Mouse (Mus musculus): ENCODE data around the gene Lag3. TPM values are rescaled to one million over a fixed set of nuclear protein-coding genes. Genes with fewer than 3 reads are reported as not detected.
A peak's percentile ranks its signal among the peaks of the same experiment; 100 is the strongest.

Gene Lag3
- polyA plus RNA-seq, 1 experiment from 2014 or later, result 2.7 TPM

DNA sequence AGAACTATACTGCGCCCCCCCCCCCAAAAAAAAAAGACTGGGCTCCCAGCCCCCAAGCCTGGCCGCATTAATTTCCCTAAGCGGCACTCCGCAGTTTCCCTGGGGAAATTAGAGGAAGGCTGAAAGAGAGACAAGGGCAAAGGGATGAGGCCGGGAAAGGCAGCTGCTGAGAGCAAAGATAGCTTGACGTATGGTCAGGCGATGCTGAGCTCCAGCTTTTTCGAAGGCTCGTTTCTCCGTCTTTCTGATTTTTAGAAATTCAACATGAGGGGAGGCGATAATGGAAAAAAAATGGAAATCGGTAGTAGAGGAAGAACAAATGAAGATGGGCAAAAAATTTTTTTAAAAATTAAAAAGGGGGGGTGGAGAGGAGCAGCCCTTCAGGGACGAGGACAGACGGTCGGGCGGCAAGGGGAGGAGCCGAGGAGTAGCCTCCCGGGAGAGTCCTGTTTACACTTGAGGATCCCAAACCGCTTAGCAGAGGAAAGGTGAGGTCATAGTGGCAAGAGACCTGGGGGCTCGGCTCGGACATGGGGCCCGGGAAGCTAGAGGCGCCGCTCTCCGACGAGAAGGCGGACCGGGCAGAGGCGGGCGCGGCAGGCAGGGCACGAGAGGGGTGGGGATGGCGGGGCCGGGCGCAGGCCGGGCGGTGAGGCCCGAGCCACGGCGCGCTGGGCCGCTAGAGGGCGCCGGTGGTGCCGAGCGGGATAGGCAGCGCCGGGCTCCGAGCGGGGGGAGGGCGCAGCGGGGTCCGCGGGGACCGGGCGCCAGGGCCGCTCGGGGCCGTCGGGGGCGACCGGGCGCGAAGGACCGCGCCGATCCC lies 5.4 kb upstream of the Lag3 start:
- peak overlapping the region; percentile 100 for H3K4me2 ChIP-seq (ENCODE audit: low read length)
- no peaks in the 10 kb centered on the region for H3K9me3 ChIP-seq (replicated peaks; ENCODE audit: control insufficient read depth, low read length)
- ATAC-seq (peak; percentile 70), DNase-seq (ENCODE audit: low spot score) (peak; percentile 87)
- peak overlapping the region; percentile 100 for H3K9ac ChIP-seq (ENCODE audit: low read length)
- H3K4me1 ChIP-seq (ENCODE audit: control insufficient read depth, insufficient read depth, low read length), result peaks cover 40% of the 10 kb centered on the region
- peak overlapping the region; percentile 93 for H3K4me3 ChIP-seq (ENCODE audit: low read depth, low read length)
- WGBS, result under 1% methylated on average over 33 of the region's 67 CpGs
- H3K27me3 ChIP-seq (replicated peaks; ENCODE audit: control insufficient read depth, insufficient read depth, low read length), result no peaks in the 10 kb centered on the region
- peak overlapping the region; percentile 100 for H3K27ac ChIP-seq (ENCODE audit: low read depth, low read length)
- H3K36me3 ChIP-seq (ENCODE audit: control insufficient read depth, insufficient read depth, low read length), result peaks cover 28% of the 10 kb centered on the region

DNA sequence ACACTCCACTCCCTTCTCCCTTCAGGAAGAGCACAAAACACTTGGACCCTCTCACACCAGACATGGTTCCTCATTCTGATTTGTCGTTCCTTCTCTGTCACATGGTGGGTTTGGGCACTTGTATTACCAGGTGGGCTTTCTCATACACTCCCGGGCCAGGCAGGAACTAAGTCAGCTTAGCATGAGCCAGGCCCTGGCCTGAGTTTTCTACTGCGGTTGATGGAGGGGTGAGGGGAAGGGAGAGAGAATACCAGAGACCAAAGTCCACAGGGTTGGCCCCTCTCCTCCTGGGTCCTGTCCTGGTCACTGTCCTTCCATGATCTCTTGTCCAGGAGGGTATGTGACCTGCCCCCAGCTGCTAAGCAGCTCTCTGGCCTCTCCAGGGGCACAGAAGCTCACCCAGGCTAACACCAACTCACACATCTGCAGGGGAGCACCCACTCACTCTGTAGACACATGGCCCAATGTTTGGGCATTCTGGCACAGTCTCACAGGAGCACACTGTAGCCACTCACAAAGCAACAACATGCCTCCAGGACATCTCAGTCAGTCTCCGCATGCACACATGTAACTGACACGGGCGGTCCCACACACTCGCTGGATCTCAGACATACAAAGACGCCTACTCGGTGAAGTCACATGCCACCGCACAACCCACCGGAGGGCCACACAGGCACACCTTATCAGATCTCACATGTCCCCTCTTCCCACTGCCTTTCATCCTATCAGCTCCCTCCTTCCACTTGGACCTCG lies 4.6 kb upstream of the Lag3 start:
- peak overlapping the region; percentile 93 for H3K4me3 ChIP-seq (ENCODE audit: low read depth, low read length)
- DNase-seq (ENCODE audit: low spot score) (peak; percentile 58), ATAC-seq (no peak)
- WGBS, result 1% methylated on average over 12 of the region's 12 CpGs
- peak overlapping the region; percentile 100 for H3K9ac ChIP-seq (ENCODE audit: low read length)
- no peaks in the 10 kb centered on the region for H3K9me3 ChIP-seq (replicated peaks; ENCODE audit: control insufficient read depth, low read length)
- H3K36me3 ChIP-seq (ENCODE audit: control insufficient read depth, insufficient read depth, low read length), result peaks cover 28% of the 10 kb centered on the region
- H3K27me3 ChIP-seq (replicated peaks; ENCODE audit: control insufficient read depth, insufficient read depth, low read length), result no peaks in the 10 kb centered on the region
- peaks cover 36% of the 10 kb centered on the region for H3K4me1 ChIP-seq (ENCODE audit: control insufficient read depth, insufficient read depth, low read length)
- peak overlapping the region; percentile 100 for H3K27ac ChIP-seq (ENCODE audit: low read depth, low read length)
- H3K4me2 ChIP-seq (ENCODE audit: low read length), result peak overlapping the region; percentile 100

- Histone ChIP-seq H3K4me3 (ENCODE audit: low read depth, low read length) (peak overlapping the region; percentile 93), H3K9ac (ENCODE audit: low read length) (peak overlapping the region; percentile 100), H3K4me2 (ENCODE audit: low read length) (peak overlapping the region; percentile 100), H3K27me3 (replicated peaks; ENCODE audit: control insufficient read depth, insufficient read depth, low read length) (no peaks in the 10 kb centered on the region), H3K27ac (ENCODE audit: low read depth, low read length) (peak overlapping the region; percentile 100), H3K9me3 (replicated peaks; ENCODE audit: control insufficient read depth, low read length) (no peaks in the 10 kb centered on the region), H3K4me1 (ENCODE audit: control insufficient read depth, insufficient read depth, low read length) (peaks cover 30% of the 10 kb centered on the region), H3K36me3 (ENCODE audit: control insufficient read depth, insufficient read depth, low read length) (peaks cover 28% of the 10 kb centered on the region)
- ATAC-seq, result no peak
- 2% methylated on average over 22 of the region's 22 CpGs for WGBS
- DNase-seq (ENCODE audit: low spot score), result peak; percentile 62
These were observed 3.8 kb upstream of the Lag3 start for GRCm38 (mm10) chr6:124915160-124915941.

- H3K36me3 ChIP-seq (ENCODE audit: control insufficient read depth, insufficient read depth, low read length), result peaks cover 28% of the 10 kb centered on the region
- peak overlapping the region; percentile 100 for H3K27ac ChIP-seq (ENCODE audit: low read depth, low read length)
- H3K27me3 ChIP-seq (replicated peaks; ENCODE audit: control insufficient read depth, insufficient read depth, low read length), result no peaks in the 10 kb centered on the region
- no peak for DNase-seq (ENCODE audit: low spot score)
- WGBS, result 79% methylated on average over 7 of the region's 7 CpGs
- H3K9me3 ChIP-seq (replicated peaks; ENCODE audit: control insufficient read depth, low read length), result no peaks in the 10 kb centered on the region
- peak overlapping the region; percentile 93 for H3K4me3 ChIP-seq (ENCODE audit: low read depth, low read length)
- peak overlapping the region; percentile 100 for H3K9ac ChIP-seq (ENCODE audit: low read length)
- ATAC-seq, result no peak
- peaks cover 33% of the 10 kb centered on the region for H3K4me1 ChIP-seq (ENCODE audit: control insufficient read depth, insufficient read depth, low read length)
- H3K4me2 ChIP-seq (ENCODE audit: low read length), result peak overlapping the region; percentile 100
These were observed 3.0 kb upstream of the Lag3 start for GRCm38 (mm10) chr6:124914511-124914910.

- Histone ChIP-seq H3K36me3 (ENCODE audit: control insufficient read depth, insufficient read depth, low read length) (peaks cover 28% of the 10 kb centered on the region), H3K27ac (ENCODE audit: low read depth, low read length) (peak overlapping the region; percentile 100; the same call in 1 of the 2 replicates), H3K4me1 (ENCODE audit: control insufficient read depth, insufficient read depth, low read length) (peaks cover 28% of the 10 kb centered on the region), H3K9ac (ENCODE audit: low read length) (0 out of 2 replicates have a peak overlapping the region, but pooled peaks have one; percentile 100), H3K4me2 (ENCODE audit: low read length) (0 out of 2 replicates have a peak overlapping the region, but pooled peaks have one; percentile 100), H3K27me3 (replicated peaks; ENCODE audit: control insufficient read depth, insufficient read depth, low read length) (no peaks in the 10 kb centered on the region), H3K4me3 (ENCODE audit: low read depth, low read length) (no peak overlapping the region), H3K9me3 (replicated peaks; ENCODE audit: control insufficient read depth, low read length) (no peaks in the 10 kb centered on the region)
- ATAC-seq, result no peak
- WGBS, result 67% methylated on average over 14 of the region's 14 CpGs
- no peak for DNase-seq (ENCODE audit: low spot score)
These were observed 2.3 kb upstream of the Lag3 start for GRCm38 (mm10) chr6:124913721-124914285.

- H3K27me3 ChIP-seq (replicated peaks; ENCODE audit: control insufficient read depth, insufficient read depth, low read length), result 0 out of 2 replicates have a peak, but pooled peaks cover 2% of the 10 kb centered on the region
- 75% methylated on average over 6 of the region's 6 CpGs for WGBS
- H3K4me1 ChIP-seq (ENCODE audit: control insufficient read depth, insufficient read depth, low read length), result peaks cover 24% of the 10 kb centered on the region
- H3K4me3 ChIP-seq (ENCODE audit: low read depth, low read length), result no peak overlapping the region
- peaks cover 28% of the 10 kb centered on the region for H3K36me3 ChIP-seq (ENCODE audit: control insufficient read depth, insufficient read depth, low read length)
- no peaks in the 10 kb centered on the region for H3K9me3 ChIP-seq (replicated peaks; ENCODE audit: control insufficient read depth, low read length)
- H3K27ac ChIP-seq (ENCODE audit: low read depth, low read length), result peak overlapping the region; percentile 36; the same call in 1 of the 2 replicates
- no peak overlapping the region for H3K9ac ChIP-seq (ENCODE audit: low read length)
- H3K4me2 ChIP-seq (ENCODE audit: low read length), result no peak overlapping the region
- no peak for DNase-seq (ENCODE audit: low spot score)
- ATAC-seq, result no peak
These were observed 1.7 kb upstream of the Lag3 start for GRCm38 (mm10) chr6:124913214-124913613.

- Histone ChIP-seq H3K4me1 (ENCODE audit: control insufficient read depth, insufficient read depth, low read length) (peaks cover 19% of the 10 kb centered on the region), H3K4me3 (ENCODE audit: low read depth, low read length) (peak overlapping the region; percentile 9; the same call in 1 of the 2 replicates), H3K27me3 (replicated peaks; ENCODE audit: control insufficient read depth, insufficient read depth, low read length) (0 out of 2 replicates have a peak, but pooled peaks cover 2% of the 10 kb centered on the region), H3K27ac (ENCODE audit: low read depth, low read length) (no peak overlapping the region), H3K4me2 (ENCODE audit: low read length) (peak overlapping the region; percentile 38; the same call in 1 of the 2 replicates), H3K9ac (ENCODE audit: low read length) (peak overlapping the region; percentile 57), H3K36me3 (ENCODE audit: control insufficient read depth, insufficient read depth, low read length) (peaks cover 28% of the 10 kb centered on the region), H3K9me3 (replicated peaks; ENCODE audit: control insufficient read depth, low read length) (no peaks in the 10 kb centered on the region)
- DNase-seq (ENCODE audit: low spot score) (no peak), ATAC-seq (peak; percentile 8; the same call in 1 of the 2 replicates)
- WGBS, result 4% methylated on average over 32 of the region's 32 CpGs
These were observed 1.5 kb downstream of the Lag3 start for GRCm38 (mm10) chr6:124910032-124910431.

- Histone ChIP-seq H3K36me3 (ENCODE audit: control insufficient read depth, insufficient read depth, low read length) (peaks cover 5% of the 10 kb centered on the region), H3K4me2 (ENCODE audit: low read length) (no peak overlapping the region), H3K9me3 (replicated peaks; ENCODE audit: control insufficient read depth, low read length) (no peaks in the 10 kb centered on the region), H3K27ac (ENCODE audit: low read depth, low read length) (no peak overlapping the region), H3K27me3 (replicated peaks; ENCODE audit: control insufficient read depth, insufficient read depth, low read length) (0 out of 2 replicates have a peak, but pooled peaks cover 2% of the 10 kb centered on the region), H3K4me3 (ENCODE audit: low read depth, low read length) (no peak overlapping the region), H3K9ac (ENCODE audit: low read length) (no peak overlapping the region), H3K4me1 (ENCODE audit: control insufficient read depth, insufficient read depth, low read length) (peaks cover 25% of the 10 kb centered on the region)
- WGBS, result 86% methylated on average over 1 of the region's 1 CpGs
- DNase-seq (ENCODE audit: low spot score) (no peak), ATAC-seq (no peak)
These were observed 3.7 kb downstream of the Lag3 start for GRCm38 (mm10) chr6:124907767-124908166.

Measured in forebrain, embryonic 14.5 days (tissue).